Mouse (Mus musculus) cortical plate, adult 2 months (tissue): ENCODE measurements around the gene Mfsd12.

Source experiments
- CTCF ChIP-seq: fragments of 200-500 bp; IDR thresholded peaks from 2 replicates; pipeline ENCODE4 v1.5.1; 2011; ENCODE audit warnings: mild to moderate bottlenecking, control low read depth, low read length; ENCODE audit not compliant: insufficient read depth; ENCODE audit errors: extremely low read depth
- POLR2A ChIP-seq: fragments of 200-500 bp; IDR thresholded peaks from 2 replicates; pipeline ENCODE4 v1.6.1; 2011; ENCODE audit warnings: mild to moderate bottlenecking, low read length, control low read depth; ENCODE audit not compliant: insufficient read depth; ENCODE audit errors: extremely low read depth

DNA sequence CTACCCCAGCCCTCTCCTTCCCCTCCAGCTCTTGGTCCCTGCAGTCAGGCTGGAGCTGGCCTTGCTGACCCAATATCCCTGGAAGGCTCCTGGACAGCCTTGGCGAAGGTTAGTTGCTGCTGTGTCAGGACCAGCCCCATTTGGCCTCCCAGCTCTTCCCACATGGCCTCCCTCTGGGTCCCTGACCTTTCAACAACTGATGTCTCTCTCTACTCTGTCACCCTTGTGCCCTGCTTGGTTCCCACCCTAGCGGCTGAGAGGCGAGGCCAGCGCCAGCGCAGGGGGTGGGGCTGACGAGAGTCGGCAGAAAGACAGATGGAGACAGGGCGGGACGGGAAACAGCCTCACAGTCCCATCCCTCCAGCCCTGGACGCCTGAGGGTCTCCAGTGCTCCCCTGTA lies 28.9 kb upstream of the Mfsd12 start, which contains the start of gene Tbxa2r:
- TF ChIP-seq CTCF = no peak
- TF ChIP-seq POLR2A = no peak
